Mouse (Mus musculus) ES-Bruce4 (cell line): ENCODE results near the gene Dnajc22.

ENCODE experiments used
- CTCF ChIP-seq: IDR thresholded peaks from one replicate; pipeline ENCODE4 v1.8.1; 2011; ENCODE audit warnings: low read depth, low read length
- EP300 ChIP-seq: IDR thresholded peaks from 2 replicates; pipeline ENCODE4 v1.6.1; 2011; ENCODE audit warnings: low read depth, low read length; ENCODE audit not compliant: insufficient read depth
- POLR2A ChIP-seq: IDR thresholded peaks from one replicate; pipeline ENCODE4 v1.8.1; 2011; ENCODE audit warnings: low read length; ENCODE audit not compliant: insufficient read depth

- TF ChIP-seq EP300 (no peak), CTCF (peak; percentile 12), POLR2A (no peak)
Observed at GRCm38 (mm10) chr15:99099984-99100383, 7.0 kb downstream of the Dnajc22 start.
